ENCODE assay signal across 8 mouse cellular contexts in genomic region chr5:136186723-136187122, GRCm38 (mm10). TPM values are rescaled to one million over a fixed set of nuclear protein-coding genes. Genes with fewer than 3 reads are reported as not detected.
DNase-seq lines count a peak whose midpoint lies in the region; ATAC-seq and TF ChIP-seq lines count a peak whose summit lies in the region.
"Had no signal": no experiment of that assay in that cellular context is flagged by ENCODE, and none has a peak within 500 bp of the region (broad histone marks: within the 10 kb centered on the region; RNA-seq: fewer than 3 reads in every experiment).

No protein-coding gene starts in this region.

- WGBS in neural tube, embryonic 15.5 days: 46% methylated on average over 4 of the region's 4 CpGs
- WGBS in embryonic facial prominence, embryonic 11.5 days: 47% methylated on average over 4 of the region's 4 CpGs
- 21% methylated on average over 4 of the region's 4 CpGs for WGBS in small intestine, adult 2 months

- DNase-seq in neural tube, embryonic 10.5 days (ENCODE audit: extremely low spot score, low spot score): peak; percentile 24
- no peak for DNase-seq in Patski (ENCODE audit: low read depth, low spot score)
- DNase-seq in embryonic facial prominence, embryonic 11.5 days (ENCODE audit: low spot score): peak; percentile 66
- peak; percentile 73 for DNase-seq in lung, postnatal 14 days

- no peak overlapping the region for H3K27ac ChIP-seq in neural tube, embryonic 15.5 days (replicated peaks)
- no peak overlapping the region for H3K27ac ChIP-seq in embryonic facial prominence, embryonic 11.5 days (replicated peaks; ENCODE audit: low read depth, low read length)
- no peak overlapping the region for H3K27ac ChIP-seq in small intestine, adult 2 months (ENCODE audit: insufficient read depth, low read depth, low read length)
- H3K27ac ChIP-seq: heart, embryonic 13.5 days had no signal

- H3K27me3 ChIP-seq in neural tube, embryonic 15.5 days (replicated peaks): no peaks in the 10 kb centered on the region
- H3K27me3 ChIP-seq in Patski: no peaks in the 10 kb centered on the region
- H3K27me3 ChIP-seq in embryonic facial prominence, embryonic 11.5 days (ENCODE audit: control insufficient read depth, insufficient read depth, low read length): no peaks in the 10 kb centered on the region
- no peaks in the 10 kb centered on the region for H3K27me3 ChIP-seq in small intestine, adult 2 months (ENCODE audit: control insufficient read depth, insufficient read depth, low read length)
- H3K27me3 ChIP-seq: heart, embryonic 13.5 days had no signal

- in situ Hi-C loops in Patski (cut with MboI; ENCODE audit: low pct_unique_long_range_greater_than_20kb): loop anchor here (5.0 kb wide), 2 partner anchors 49 to 204 kb away; partner anchors contain the start of genes Alkbh4, Lrwd1 and Zp3

- POLR2A ChIA-PET in Patski (lab: Charles Lee): interaction anchor here (0.5 to 1.7 kb wide), 3 partner anchors 10 to 71 kb away, joined by 3 to 4 read pairs (median 3); no protein-coding TSS in a partner anchor

- H3K9me3 ChIP-seq in neural tube, embryonic 15.5 days (replicated peaks): no peaks in the 10 kb centered on the region
- H3K9me3 ChIP-seq in embryonic facial prominence, embryonic 11.5 days (replicated peaks; ENCODE audit: control insufficient read depth, low read length): no peaks in the 10 kb centered on the region
- H3K9me3 ChIP-seq: heart, embryonic 13.5 days had no signal

- TF ChIP-seq POLR2A in small intestine, adult 2 months (IDR thresholded peaks at IDR 0.05; ENCODE audit: low read depth, low read length): no peak

- peaks cover 63% of the 10 kb centered on the region for H3K36me3 ChIP-seq in neural tube, embryonic 15.5 days
- H3K36me3 ChIP-seq in embryonic facial prominence, embryonic 11.5 days (replicated peaks; ENCODE audit: control insufficient read depth, insufficient read depth, low read depth, low read length): peaks cover 4% of the 10 kb centered on the region; the same call in 1 of the 2 replicates
- H3K36me3 ChIP-seq in small intestine, adult 2 months (ENCODE audit: control insufficient read depth, insufficient read depth, low read length): peaks cover 34% of the 10 kb centered on the region

- no peak overlapping the region for H3K4me2 ChIP-seq in neural tube, embryonic 15.5 days
- no peak overlapping the region for H3K4me2 ChIP-seq in embryonic facial prominence, embryonic 11.5 days (ENCODE audit: low read depth, low read length)
- H3K4me2 ChIP-seq: heart, embryonic 13.5 days had no signal

- CTCF ChIA-PET in Patski (lab: Charles Lee): interaction anchor here (0.8 to 3.4 kb wide), 9 partner anchors 10 to 55 kb away, joined by 3 to 34 read pairs (median 3); partner anchors contain the start of genes Orai2 and Prkrip1

- H3K9ac ChIP-seq in neural tube, embryonic 15.5 days (replicated peaks): no peak overlapping the region
- H3K9ac ChIP-seq in embryonic facial prominence, embryonic 11.5 days (replicated peaks; ENCODE audit: low read length): no peak overlapping the region
- H3K9ac ChIP-seq: heart, embryonic 13.5 days had no signal

- H3K4me3 ChIP-seq in neural tube, embryonic 15.5 days (replicated peaks): no peak overlapping the region
- no peak overlapping the region for H3K4me3 ChIP-seq in embryonic facial prominence, embryonic 11.5 days (ENCODE audit: low read depth, low read length)
- H3K4me3 ChIP-seq in small intestine, adult 2 months (ENCODE audit: low read depth, low read length): no peak overlapping the region
- H3K4me3 ChIP-seq: heart, embryonic 13.5 days had no signal

- no peak for ATAC-seq in neural tube, embryonic 15.5 days (ENCODE audit: low FRiP score)
- no peak for ATAC-seq in Patski
- 0 out of 2 replicates have a peak, but pooled peaks have one; percentile 70 for ATAC-seq in embryonic facial prominence, embryonic 11.5 days (replicated peaks; ENCODE audit: insufficient number of reproducible peaks, low FRiP score, low TSS enrichment, low read depth)
- ATAC-seq in inflammation-experienced regulatory T-cells, adult 6 months: peak; percentile 91

- TF ChIP-seq CTCF in Patski (IDR thresholded peaks at IDR 0.05): peak; percentile 98
- peak; percentile 91; the same call in 1 of the 2 replicates for TF ChIP-seq CTCF in small intestine, adult 2 months (IDR thresholded peaks at IDR 0.05; ENCODE audit: extremely low read depth, insufficient read length, insufficient replicate concordance, low read depth, low read length)

- no peaks in the 10 kb centered on the region for H3K4me1 ChIP-seq in neural tube, embryonic 15.5 days
- no peaks in the 10 kb centered on the region for H3K4me1 ChIP-seq in embryonic facial prominence, embryonic 11.5 days (ENCODE audit: control insufficient read depth, insufficient read depth, low read length)
- no peaks in the 10 kb centered on the region for H3K4me1 ChIP-seq in small intestine, adult 2 months (ENCODE audit: control insufficient read depth, insufficient read depth, insufficient read length, low read length)
- H3K4me1 ChIP-seq: heart, embryonic 13.5 days had no signal

RNA-seq across cellular contexts. Expression of gene Prkrip1, which starts 12.0 kb away (rescaled TPM):
- 62.1 and 63.9 TPM in 2 replicates for polyA plus RNA-seq in neural tube, embryonic 15.5 days (2015; fragmentation: Nextera tagmentation; extraction: Ambion mirVana)
- 63.4 TPM for polyA plus RNA-seq in Patski (2021)
- 70.7 and 75.6 TPM in 2 replicates for polyA plus RNA-seq in embryonic facial prominence, embryonic 11.5 days (2014; fragmentation: Nextera tagmentation; extraction: Ambion mirVana)
- 10 to 100 TPM; 40.9 to 48.3 (median 45.5) TPM for polyA plus RNA-seq in inflammation-experienced regulatory T-cells, adult 6 months (2017; shearing (Covaris generic))
- polyA plus RNA-seq in small intestine, adult 2 months (2012; rRNA removed): 5.5 and 8.4 TPM in 2 replicates

RNA-seq across cellular contexts. Expression of gene Orai2, which starts 16.2 kb away (rescaled TPM):
- 40.0 and 45.6 TPM in 2 replicates for polyA plus RNA-seq in neural tube, embryonic 15.5 days (2015; fragmentation: Nextera tagmentation; extraction: Ambion mirVana)
- 40.0 TPM for polyA plus RNA-seq in Patski (2021)
- polyA plus RNA-seq in embryonic facial prominence, embryonic 11.5 days (2014; fragmentation: Nextera tagmentation; extraction: Ambion mirVana): 6.0 and 6.2 TPM in 2 replicates
- polyA plus RNA-seq in inflammation-experienced regulatory T-cells, adult 6 months (2017; shearing (Covaris generic)): 10 to 100 TPM; 55.8 to 72.0 (median 64.8) TPM
- polyA plus RNA-seq in small intestine, adult 2 months (2012; rRNA removed): 28.9 and 31.4 TPM in 2 replicates

RNA-seq across cellular contexts. Expression of gene Alkbh4, which starts 50.8 kb away (rescaled TPM):
- polyA plus RNA-seq in neural tube, embryonic 15.5 days (2015; fragmentation: Nextera tagmentation; extraction: Ambion mirVana): 23.2 and 24.2 TPM in 2 replicates
- 11.2 TPM for polyA plus RNA-seq in Patski (2021)
- polyA plus RNA-seq in embryonic facial prominence, embryonic 11.5 days (2014; fragmentation: Nextera tagmentation; extraction: Ambion mirVana): 17.2 and 17.7 TPM in 2 replicates
- polyA plus RNA-seq in inflammation-experienced regulatory T-cells, adult 6 months (2017; shearing (Covaris generic)): 10 to 100 TPM; 51.3 to 63.3 (median 56.7) TPM
- polyA plus RNA-seq in small intestine, adult 2 months (2012; rRNA removed): 11.2 and 25.3 TPM in 2 replicates

RNA-seq across cellular contexts. Expression of gene Lrwd1, which starts 50.8 kb away (rescaled TPM):
- polyA plus RNA-seq in neural tube, embryonic 15.5 days (2015; fragmentation: Nextera tagmentation; extraction: Ambion mirVana): 22.7 and 29.4 TPM in 2 replicates
- 37.3 TPM for polyA plus RNA-seq in Patski (2021)
- polyA plus RNA-seq in embryonic facial prominence, embryonic 11.5 days (2014; fragmentation: Nextera tagmentation; extraction: Ambion mirVana): 42.1 and 45.1 TPM in 2 replicates
- 10 to 100 TPM; 37.0 to 37.7 (median 37.2) TPM for polyA plus RNA-seq in inflammation-experienced regulatory T-cells, adult 6 months (2017; shearing (Covaris generic))
- 8.9 and 16.9 TPM in 2 replicates for polyA plus RNA-seq in small intestine, adult 2 months (2012; rRNA removed)

RNA-seq across cellular contexts. Expression of gene Sh2b2, which starts 59.6 kb away (rescaled TPM):
- 23.4 and 24.1 TPM in 2 replicates for polyA plus RNA-seq in neural tube, embryonic 15.5 days (2015; fragmentation: Nextera tagmentation; extraction: Ambion mirVana)
- 8.3 TPM for polyA plus RNA-seq in Patski (2021)
- polyA plus RNA-seq in embryonic facial prominence, embryonic 11.5 days (2014; fragmentation: Nextera tagmentation; extraction: Ambion mirVana): 9.7 and 9.8 TPM in 2 replicates
- under 1 TPM in 1 of 3 experiments, not detected in 2; 0.24 TPM for polyA plus RNA-seq in inflammation-experienced regulatory T-cells, adult 6 months (2017; shearing (Covaris generic))
- 3.2 and 7.3 TPM in 2 replicates for polyA plus RNA-seq in small intestine, adult 2 months (2012; rRNA removed)

Comparison
In these comparisons a context has a peak if more than half of its experiments do, and no peak if none do; other contexts are left out.
1. ATAC-seq: peak in embryonic facial prominence, embryonic 11.5 days (single experiment) and inflammation-experienced regulatory T-cells, adult 6 months (single experiment); none in neural tube, embryonic 15.5 days (single experiment) and Patski (single experiment).